Mouse (Mus musculus): Measurements from ENCODE around the gene Egln2. TPM values are rescaled to one million over a fixed set of nuclear protein-coding genes. Genes with fewer than 3 reads are reported as not detected.

Egln2 gene
- total and polyA plus RNA-seq, 3 experiments: 69.5 to 80.1 TPM; not detected in 1

- Histone ChIP-seq H3K9me3 (replicated peaks; ENCODE audit: insufficient read depth, low read length) (no peaks in the 10 kb centered on the region), H3K4me1 (ENCODE audit: control insufficient read depth in 1 of 2, insufficient read depth in 2 of 2, low read length in 2 of 2) (peaks cover 7 to 10% of the 10 kb centered on the region in 2 experiments; a peak in 3 of 4 replicates), H3K79me2 (ENCODE audit: control insufficient read depth, insufficient read depth, low read length, poor library complexity) (peaks cover 11% of the 10 kb centered on the region), H3K36me3 (ENCODE audit: control insufficient read depth in 1 of 2, insufficient read depth in 2 of 2, low read length in 2 of 2) (peaks cover 0 to 3% of the 10 kb centered on the region in 2 experiments; a peak in 1 of 4 replicates), H3K4me3 (ENCODE audit: control insufficient read depth in 1 of 2, insufficient read depth in 1 of 2, low read depth in 2 of 2, low read length in 2 of 2) (peak overlapping the region; percentile 90 to 94), H3K9ac (ENCODE audit: control insufficient read depth, low read depth, low read length, poor library complexity, severe bottlenecking) (peak overlapping the region; percentile 90), H3K27ac (ENCODE audit: control insufficient read depth, low read depth, low read length) (peak overlapping the region; percentile 84), H3K27me3 (ENCODE audit: control insufficient read depth in 1 of 2, insufficient read depth in 2 of 2, low read length in 2 of 2) (no peaks in the 10 kb centered on the region)
- no peak for TF ChIP-seq RCOR1 (IDR thresholded peaks at IDR 0.05; ENCODE audit: low read depth, low read length)
- TF ChIP-seq HCFC1 (IDR thresholded peaks at IDR 0.05; ENCODE audit: low read depth, low read length): peak; percentile 71
- 0 out of 2 replicates have a peak, but pooled peaks have one; percentile 4 for TF ChIP-seq ELF1 (IDR thresholded peaks at IDR 0.05; ENCODE audit: low read depth, low read length)
- peak; percentile 64; the same call in 1 of the 2 replicates for TF ChIP-seq MAZ (IDR thresholded peaks at IDR 0.05; ENCODE audit: low read depth, low read length)
- peak; percentile 8 to 31; a peak in 1 of 4 replicates for TF ChIP-seq POLR2A (IDR thresholded peaks at IDR 0.05; ENCODE audit: control insufficient read depth in 1 of 2, insufficient read depth in 1 of 2, low read depth in 1 of 2, low read length in 2 of 2, poor library complexity in 1 of 2)
- TF ChIP-seq TCF12 (IDR thresholded peaks at IDR 0.05; ENCODE audit: low read depth, low read length): 0 out of 2 replicates have a peak, but pooled peaks have one; percentile 8
- no peak for TF ChIP-seq CTCF (IDR thresholded peaks at IDR 0.05 in 2 of 3, conservative IDR thresholded peaks at IDR 0.05 in 1 of 3; ENCODE audit: control insufficient read depth in 1 of 3, insufficient read depth in 1 of 3, low read depth in 2 of 3, low read length in 3 of 3, poor library complexity in 1 of 3, severe bottlenecking in 1 of 3)
- DNase-seq (ENCODE audit: low read depth, low spot score): peak; percentile 85
These were observed 381 bp downstream of the Egln2 start for GRCm38 (mm10) chr7:27166229-27166613.

DNA sequence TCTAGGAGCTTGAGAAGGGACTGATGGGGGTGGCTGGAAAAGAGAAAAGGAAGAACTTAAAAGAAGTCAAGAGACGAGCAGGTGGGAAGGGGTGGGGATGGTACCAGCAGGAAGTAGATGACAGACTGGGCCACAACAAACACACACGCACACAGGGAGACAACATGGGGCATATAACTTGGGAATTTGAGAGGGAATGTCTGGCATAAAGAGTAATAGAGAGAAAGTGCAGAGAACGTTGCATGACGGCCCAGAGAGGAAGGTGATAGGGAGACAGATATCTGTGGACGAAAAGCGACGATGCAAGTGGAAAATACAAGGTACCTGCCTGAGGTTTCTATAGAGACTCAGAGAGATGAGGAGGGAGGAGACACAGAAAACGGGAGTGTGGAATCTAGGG lies 906 bp downstream of the Egln2 start:
- Histone ChIP-seq H3K79me2 (ENCODE audit: control insufficient read depth, insufficient read depth, low read length, poor library complexity) (peaks cover 11% of the 10 kb centered on the region), H3K27me3 (ENCODE audit: control insufficient read depth in 1 of 2, insufficient read depth in 2 of 2, low read length in 2 of 2) (no peaks in the 10 kb centered on the region), H3K36me3 (ENCODE audit: control insufficient read depth in 1 of 2, insufficient read depth in 2 of 2, low read length in 2 of 2) (peaks cover 0 to 3% of the 10 kb centered on the region in 2 experiments; a peak in 1 of 4 replicates), H3K9ac (ENCODE audit: control insufficient read depth, low read depth, low read length, poor library complexity, severe bottlenecking) (peak overlapping the region; percentile 90), H3K27ac (ENCODE audit: control insufficient read depth, low read depth, low read length) (peak overlapping the region; percentile 66), H3K4me1 (ENCODE audit: control insufficient read depth in 1 of 2, insufficient read depth in 2 of 2, low read length in 2 of 2) (peaks cover 7 to 10% of the 10 kb centered on the region in 2 experiments; a peak in 3 of 4 replicates), H3K9me3 (replicated peaks; ENCODE audit: insufficient read depth, low read length) (no peaks in the 10 kb centered on the region), H3K4me3 (ENCODE audit: control insufficient read depth in 1 of 2, insufficient read depth in 1 of 2, low read depth in 2 of 2, low read length in 2 of 2) (peak overlapping the region; percentile 90 to 94)
- DNase-seq (ENCODE audit: low read depth, low spot score): no peak
- TF ChIP-seq MYC (IDR thresholded peaks at IDR 0.05; ENCODE audit: low read depth, low read length) (no peak), ZMIZ1 (IDR thresholded peaks at IDR 0.05; ENCODE audit: low read depth, low read length) (no peak)

GRCm38 (mm10) chr7:27165007-27165655 lies 1.5 kb downstream of the Egln2 start:
- Histone ChIP-seq H3K4me3 (ENCODE audit: control insufficient read depth in 1 of 2, insufficient read depth in 1 of 2, low read depth in 2 of 2, low read length in 2 of 2) (peak overlapping the region in 1 of 2 experiments; percentile 90; a peak in 2 of 4 replicates), H3K36me3 (ENCODE audit: control insufficient read depth in 1 of 2, insufficient read depth in 2 of 2, low read length in 2 of 2) (peaks cover 0 to 3% of the 10 kb centered on the region in 2 experiments; a peak in 1 of 4 replicates), H3K9me3 (replicated peaks; ENCODE audit: insufficient read depth, low read length) (no peaks in the 10 kb centered on the region), H3K79me2 (ENCODE audit: control insufficient read depth, insufficient read depth, low read length, poor library complexity) (peaks cover 11% of the 10 kb centered on the region), H3K27me3 (ENCODE audit: control insufficient read depth in 1 of 2, insufficient read depth in 2 of 2, low read length in 2 of 2) (no peaks in the 10 kb centered on the region), H3K9ac (ENCODE audit: control insufficient read depth, low read depth, low read length, poor library complexity, severe bottlenecking) (peak overlapping the region; percentile 90), H3K27ac (ENCODE audit: control insufficient read depth, low read depth, low read length) (no peak overlapping the region), H3K4me1 (ENCODE audit: control insufficient read depth in 1 of 2, insufficient read depth in 2 of 2, low read length in 2 of 2) (peaks cover 7 to 10% of the 10 kb centered on the region in 2 experiments; a peak in 3 of 4 replicates)
- DNase-seq (ENCODE audit: low read depth, low spot score): no peak
- no peak for TF ChIP-seq ZMIZ1 (IDR thresholded peaks at IDR 0.05; ENCODE audit: low read depth, low read length)
- no peak for TF ChIP-seq USF2 (IDR thresholded peaks at IDR 0.05; ENCODE audit: borderline replicate concordance in 1 of 2, insufficient read depth in 1 of 2, low read depth in 1 of 2, low read length in 2 of 2)
- no peak for TF ChIP-seq MXI1 (IDR thresholded peaks at IDR 0.05; ENCODE audit: low read depth, low read length)
- TF ChIP-seq USF1 (IDR thresholded peaks at IDR 0.05; ENCODE audit: low read depth, low read length): no peak
- 0 out of 4 replicates have a peak, but pooled peaks of 1 of the 2 experiments have one; percentile 32 for TF ChIP-seq POLR2A (IDR thresholded peaks at IDR 0.05; ENCODE audit: control insufficient read depth in 1 of 2, insufficient read depth in 1 of 2, low read depth in 1 of 2, low read length in 2 of 2, poor library complexity in 1 of 2)
- TF ChIP-seq MEF2A (IDR thresholded peaks at IDR 0.05; ENCODE audit: extremely low read depth, insufficient replicate concordance, low read depth, low read length, poor library complexity, severe bottlenecking): no peak
- no peak for TF ChIP-seq MAX (IDR thresholded peaks at IDR 0.05; ENCODE audit: low read length)
